Mouse (Mus musculus) R1 (cell line): ENCODE results near the gene Capns1.
A peak's percentile ranks its signal among the peaks of the same experiment; 100 is the strongest.

Experiments
- DNase-seq: peaks from one replicate; pipeline ENCODE4 v3.0.0-alpha.2; 2018; ENCODE audit warnings: low read depth, low spot score

Gene Capns1

GRCm38 (mm10) chr7:30176474-30176873, 22.1 kb downstream of the Capns1 start:
- DNase-seq, result no peak

DNA sequence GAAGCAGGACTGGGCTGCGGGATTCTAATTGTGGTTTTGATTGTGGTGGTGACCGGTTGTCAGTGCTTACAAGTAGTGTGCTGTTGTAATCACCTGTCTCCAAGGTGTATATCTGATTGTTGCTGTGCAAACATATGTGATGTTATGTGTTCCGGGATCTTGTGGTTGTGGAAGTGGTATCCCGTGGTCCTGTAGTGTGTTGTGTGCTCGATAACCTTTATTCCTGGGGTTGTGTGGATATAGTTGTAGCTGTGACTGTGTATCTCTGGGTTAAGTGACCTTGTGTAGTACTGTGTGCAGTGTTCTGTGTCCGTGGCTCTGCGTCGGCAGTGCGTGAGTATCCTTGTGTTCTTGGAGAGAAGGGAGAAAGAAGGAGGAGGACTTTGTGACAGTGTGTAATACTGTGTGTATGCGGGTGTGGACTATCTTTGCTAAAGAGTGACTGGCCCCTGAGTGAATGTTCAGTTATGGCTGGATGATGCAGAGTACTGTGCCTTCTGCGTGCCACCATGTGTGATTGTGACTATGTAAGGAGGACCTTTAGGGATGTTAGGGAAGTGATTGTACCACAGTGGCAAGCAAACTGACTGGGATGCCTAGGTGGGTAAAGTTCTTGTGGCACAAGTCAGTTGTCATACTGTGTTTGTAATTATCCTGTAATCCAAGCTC, 28.2 kb downstream of the Capns1 start:
- no peak for DNase-seq

DNA sequence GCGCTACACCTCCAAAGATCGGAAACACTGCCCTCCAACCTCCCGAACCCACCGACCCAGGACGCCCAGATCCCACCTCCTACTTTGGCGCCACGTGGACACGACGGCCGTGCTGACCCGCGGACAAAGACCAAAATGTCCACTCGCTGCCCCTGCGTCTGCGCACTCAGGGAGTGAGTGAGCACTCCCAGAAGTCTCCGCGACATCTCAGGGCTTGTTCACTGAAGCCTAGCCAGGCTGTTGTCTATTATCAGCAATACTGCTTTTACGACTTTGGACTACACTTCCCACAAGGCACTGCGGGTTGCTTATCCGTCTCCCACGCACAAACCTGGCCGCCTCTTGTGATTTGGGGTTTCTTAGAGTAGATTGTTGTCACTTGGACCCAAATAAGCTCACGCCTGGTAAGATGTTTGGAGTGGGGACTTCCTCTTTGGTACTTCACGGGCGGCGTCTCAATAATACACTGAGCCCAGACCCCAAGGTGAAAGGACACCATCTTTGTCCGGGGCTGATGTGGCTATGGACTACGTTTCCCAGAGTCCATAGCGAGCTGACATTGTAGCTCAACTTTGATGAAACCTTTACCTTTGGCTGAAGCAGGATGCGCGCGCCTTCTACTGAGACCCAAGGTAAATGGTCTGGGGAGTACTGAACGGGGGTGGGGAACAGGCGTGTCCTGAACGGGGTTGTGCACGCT, 28.9 kb downstream of the Capns1 start, which contains the start of gene Zfp146:
Zfp146 (minus strand) TSS at position 168 of the 700 bp plus-strand sequence.
- DNase-seq, result peak; percentile 99

DNA sequence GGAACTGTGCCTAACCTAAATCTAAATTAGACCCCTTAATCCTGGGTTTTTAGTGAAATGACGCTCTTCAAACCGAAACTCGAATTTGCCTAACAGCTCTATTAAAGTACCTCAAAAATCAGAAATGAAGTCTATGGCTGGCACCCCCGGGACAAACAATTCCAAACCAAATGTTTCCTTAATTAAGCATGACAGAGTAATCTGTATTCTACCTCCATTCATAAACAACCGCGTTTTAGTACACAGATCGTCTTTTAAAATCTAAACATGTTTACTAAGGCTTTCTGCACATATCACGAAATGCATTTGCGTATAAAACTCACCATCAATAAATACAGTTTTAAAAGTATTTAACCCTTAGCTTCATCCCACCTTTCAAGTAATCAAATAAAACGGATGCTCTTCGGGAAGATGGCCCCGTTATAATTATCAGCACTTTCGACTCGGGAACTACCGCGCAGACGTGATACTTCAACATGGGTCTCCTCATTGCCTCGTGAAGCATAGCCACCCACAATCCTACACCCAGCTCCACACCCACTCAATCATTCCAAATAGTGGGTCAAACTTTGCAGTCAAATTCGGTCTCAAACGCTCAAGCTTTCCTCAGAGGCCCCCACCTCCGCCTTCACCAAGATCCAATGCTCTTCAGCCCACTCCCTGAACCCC, 29.6 kb downstream of the Capns1 start:
- no peak for DNase-seq

GRCm38 (mm10) chr7:30164745-30165144, 33.9 kb downstream of the Capns1 start:
- DNase-seq, result no peak

- DNase-seq, result peak; percentile 49
These were observed 35.5 kb downstream of the Capns1 start for GRCm38 (mm10) chr7:30163113-30163512.

DNA sequence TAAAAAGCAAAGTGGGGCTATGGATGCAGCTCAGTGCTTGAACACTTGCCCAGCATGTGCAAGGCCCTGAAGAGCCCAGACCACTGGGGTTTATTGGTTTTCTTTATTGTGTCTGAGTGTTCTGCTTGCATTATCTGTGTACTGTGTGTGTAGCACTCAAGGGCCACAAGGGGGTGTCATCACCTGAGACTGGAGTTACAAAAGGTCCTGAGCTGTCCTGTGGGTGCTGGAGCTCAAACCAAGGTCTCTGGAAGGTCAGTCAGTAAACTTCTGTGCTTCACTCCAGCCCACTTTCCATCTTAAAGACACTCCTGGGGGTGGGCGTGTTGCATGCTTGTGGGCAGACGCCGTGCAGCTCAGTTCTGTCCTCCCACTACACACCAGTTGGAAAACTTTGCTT, 43.1 kb downstream of the Capns1 start:
- DNase-seq, result peak; percentile 96

DNA sequence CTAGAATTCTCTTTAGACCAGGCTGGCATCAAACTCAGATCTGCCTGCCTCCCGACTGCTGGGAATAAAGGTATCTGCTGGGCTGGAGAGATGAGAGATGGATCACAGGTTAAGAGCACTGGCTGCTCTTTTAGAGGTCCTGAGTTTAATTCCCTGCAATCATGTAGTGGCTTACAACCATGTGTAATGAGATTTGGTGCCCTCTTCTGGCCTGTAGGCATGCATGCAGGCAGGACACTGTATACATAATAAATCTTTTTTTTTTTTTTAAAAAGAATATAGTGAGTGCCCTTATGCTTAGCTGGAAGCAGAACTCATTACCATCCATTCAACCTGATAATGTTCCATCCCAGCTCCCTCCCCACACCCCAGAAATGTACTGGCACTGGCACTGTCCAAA, 44.6 kb downstream of the Capns1 start:
- peak; percentile 62 for DNase-seq

- no peak for DNase-seq
These were observed 51.6 kb downstream of the Capns1 start for GRCm38 (mm10) chr7:30147011-30147410.

GRCm38 (mm10) chr7:30143555-30144209, 54.9 kb downstream of the Capns1 start:
- peak; percentile 93 for DNase-seq

GRCm38 (mm10) chr7:30143170-30143554, 55.4 kb downstream of the Capns1 start:
- no peak for DNase-seq
